10 mouse cellular contexts compared by ENCODE assay signal in the genomic region with DNA sequence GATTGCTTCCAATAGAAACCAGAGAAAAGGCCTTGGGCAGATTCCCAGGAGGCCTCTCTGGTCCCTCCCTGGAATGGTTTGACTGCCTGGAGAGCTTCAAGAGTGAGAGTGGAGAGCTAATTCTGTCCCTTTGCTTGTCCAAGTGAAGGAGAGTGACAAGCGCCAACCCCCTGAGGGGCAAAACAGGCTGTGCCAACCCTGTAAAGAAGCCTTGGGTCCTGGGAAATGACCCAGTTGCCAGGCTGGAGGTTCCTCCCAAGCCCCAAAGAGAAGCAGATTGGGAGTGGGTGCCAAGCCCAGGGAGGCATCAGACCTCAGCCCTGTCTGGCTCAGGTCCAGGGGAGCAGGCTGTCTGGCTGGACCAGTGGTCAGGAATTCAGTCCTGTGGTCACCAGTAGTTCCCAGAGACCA. TPM values are rescaled to one million over a fixed set of nuclear protein-coding genes. Genes with fewer than 3 reads are reported as not detected.
DNase-seq lines count a peak whose midpoint lies in the region; ATAC-seq and TF ChIP-seq lines count a peak whose summit lies in the region.
"Had no signal": no experiment of that assay in that cellular context is flagged by ENCODE, and none has a peak within 500 bp of the region (broad histone marks: within the 10 kb centered on the region; RNA-seq: fewer than 3 reads in every experiment).

No protein-coding gene starts in this region.

- 0 out of 2 replicates have a peak overlapping the region, but pooled peaks have one; percentile 10 for H3K27ac ChIP-seq in midbrain, embryonic 14.5 days (replicated peaks; ENCODE audit: low read depth, low read length)
- no peak overlapping the region for H3K27ac ChIP-seq in midbrain, embryonic 11.5 days (ENCODE audit: low read depth, low read length)
- H3K27ac ChIP-seq in heart, embryonic 10.5 days: peak overlapping the region; percentile 42; the same call in 1 of the 2 replicates
- peak overlapping the region; percentile 82 for H3K27ac ChIP-seq in kidney, postnatal 0 days
- peak overlapping the region; percentile 92 for H3K27ac ChIP-seq in lung, embryonic 15.5 days

- peak; percentile 61 for ATAC-seq in midbrain, embryonic 14.5 days (ENCODE audit: low FRiP score, low TSS enrichment)
- ATAC-seq in midbrain, embryonic 11.5 days (ENCODE audit: low FRiP score): no peak
- peak; percentile 26; the same call in 1 of the 2 replicates for ATAC-seq in common myeloid progenitor, adult 5-6 weeks (replicated peaks; ENCODE audit: low read depth, poor library complexity, severe bottlenecking)
- ATAC-seq in kidney, postnatal 0 days (replicated peaks; ENCODE audit: low FRiP score, low read depth): peak; percentile 59; the same call in 1 of the 2 replicates
- ATAC-seq in lung, embryonic 15.5 days (ENCODE audit: borderline replicate concordance, extremely low read depth, low FRiP score, low TSS enrichment): peak; percentile 35; the same call in 1 of the 2 replicates

- 92% methylated on average over 1 of the region's 1 CpGs for WGBS in midbrain, embryonic 14.5 days
- 91% methylated on average over 1 of the region's 1 CpGs for WGBS in midbrain, embryonic 11.5 days
- WGBS in heart, embryonic 10.5 days: 86% methylated on average over 1 of the region's 1 CpGs
- WGBS in kidney, postnatal 0 days: 53% methylated on average over 1 of the region's 1 CpGs
- 52% methylated on average over 1 of the region's 1 CpGs for WGBS in lung, embryonic 15.5 days

- H3K9ac ChIP-seq in midbrain, embryonic 14.5 days (replicated peaks; ENCODE audit: low read length): no peak overlapping the region
- H3K9ac ChIP-seq in midbrain, embryonic 11.5 days (ENCODE audit: low read length): no peak overlapping the region
- H3K9ac ChIP-seq in kidney, postnatal 0 days (ENCODE audit: low read depth, low read length): no peak overlapping the region
- no peak overlapping the region for H3K9ac ChIP-seq in lung, embryonic 15.5 days
- H3K9ac ChIP-seq: limb, embryonic 12.5 days had no signal

- no peaks in the 10 kb centered on the region for H3K27me3 ChIP-seq in midbrain, embryonic 14.5 days (ENCODE audit: control insufficient read depth, insufficient read depth, low read length)
- no peaks in the 10 kb centered on the region for H3K27me3 ChIP-seq in midbrain, embryonic 11.5 days (ENCODE audit: control insufficient read depth, insufficient read depth, low read length)
- peaks cover 22% of the 10 kb centered on the region; the same call in 1 of the 2 replicates for H3K27me3 ChIP-seq in heart, embryonic 10.5 days (ENCODE audit: insufficient read depth, poor library complexity, severe bottlenecking)
- no peaks in the 10 kb centered on the region for H3K27me3 ChIP-seq in kidney, postnatal 0 days (ENCODE audit: insufficient read depth, low read length)
- H3K27me3 ChIP-seq in lung, embryonic 15.5 days: no peaks in the 10 kb centered on the region
- H3K27me3 ChIP-seq: limb, embryonic 12.5 days had no signal

- H3K36me3 ChIP-seq in midbrain, embryonic 14.5 days (ENCODE audit: control insufficient read depth, insufficient read depth, low read length): no peaks in the 10 kb centered on the region
- H3K36me3 ChIP-seq in midbrain, embryonic 11.5 days (ENCODE audit: control insufficient read depth, insufficient read depth, low read length): no peaks in the 10 kb centered on the region
- no peaks in the 10 kb centered on the region for H3K36me3 ChIP-seq in heart, embryonic 10.5 days
- peaks cover 20% of the 10 kb centered on the region for H3K36me3 ChIP-seq in kidney, postnatal 0 days (ENCODE audit: insufficient read depth, low read length)
- peaks cover 8% of the 10 kb centered on the region; the same call in 1 of the 2 replicates for H3K36me3 ChIP-seq in lung, embryonic 15.5 days
- H3K36me3 ChIP-seq: G1E had no signal

- no peaks in the 10 kb centered on the region for H3K4me1 ChIP-seq in midbrain, embryonic 14.5 days (ENCODE audit: control insufficient read depth, insufficient read depth, low read length)
- no peaks in the 10 kb centered on the region for H3K4me1 ChIP-seq in midbrain, embryonic 11.5 days (ENCODE audit: control insufficient read depth, insufficient read depth, low read length)
- H3K4me1 ChIP-seq in heart, embryonic 10.5 days: peaks cover 24% of the 10 kb centered on the region
- H3K4me1 ChIP-seq in kidney, postnatal 0 days (replicated peaks; ENCODE audit: insufficient read depth, low read length): peaks cover 13% of the 10 kb centered on the region; the same call in 1 of the 2 replicates
- peaks cover 22% of the 10 kb centered on the region for H3K4me1 ChIP-seq in lung, embryonic 15.5 days

- peak; percentile 54 for DNase-seq in midbrain, embryonic 14.5 days
- DNase-seq in midbrain, embryonic 11.5 days (ENCODE audit: low spot score, missing footprints): no peak
- DNase-seq in heart, embryonic 10.5 days (ENCODE audit: low spot score): no peak
- peak; percentile 58 for DNase-seq in kidney, postnatal 0 days (ENCODE audit: low spot score)
- DNase-seq in skeletal muscle tissue, adult 2 months (ENCODE audit: low read depth, low spot score): peak; percentile 70
- DNase-seq in spleen, postnatal 14 days (ENCODE audit: low spot score in 2 of 2): no peak

- no peak for TF ChIP-seq CTCF in kidney, postnatal 0 days (IDR thresholded peaks at IDR 0.05; ENCODE audit: low read depth)

- H3K4me2 ChIP-seq in midbrain, embryonic 14.5 days (ENCODE audit: low read length): no peak overlapping the region
- no peak overlapping the region for H3K4me2 ChIP-seq in midbrain, embryonic 11.5 days
- no peak overlapping the region for H3K4me2 ChIP-seq in kidney, postnatal 0 days (ENCODE audit: low read length)
- H3K4me2 ChIP-seq in lung, embryonic 15.5 days: no peak overlapping the region

- H3K4me3 ChIP-seq in midbrain, embryonic 14.5 days (replicated peaks; ENCODE audit: low read depth, low read length): no peak overlapping the region
- no peak overlapping the region for H3K4me3 ChIP-seq in midbrain, embryonic 11.5 days (ENCODE audit: low read depth, low read length)
- no peak overlapping the region for H3K4me3 ChIP-seq in heart, embryonic 10.5 days
- H3K4me3 ChIP-seq in kidney, postnatal 0 days (replicated peaks; ENCODE audit: low read depth, low read length): no peak overlapping the region
- H3K4me3 ChIP-seq in lung, embryonic 15.5 days: no peak overlapping the region
- H3K4me3 ChIP-seq: limb, embryonic 12.5 days had no signal

- no peaks in the 10 kb centered on the region for H3K9me3 ChIP-seq in midbrain, embryonic 14.5 days (ENCODE audit: control insufficient read depth, low read length)
- no peaks in the 10 kb centered on the region for H3K9me3 ChIP-seq in midbrain, embryonic 11.5 days (ENCODE audit: control insufficient read depth, low read length)
- H3K9me3 ChIP-seq in heart, embryonic 10.5 days: no peaks in the 10 kb centered on the region
- H3K9me3 ChIP-seq in kidney, postnatal 0 days (replicated peaks; ENCODE audit: low read length): no peaks in the 10 kb centered on the region
- no peaks in the 10 kb centered on the region for H3K9me3 ChIP-seq in lung, embryonic 15.5 days
- H3K9me3 ChIP-seq: G1E had no signal

RNA-seq across cellular contexts. Expression of a gene that starts 37.2 kb away (rescaled TPM):
- 47.1 and 51.6 TPM in 2 replicates for polyA plus RNA-seq in midbrain, embryonic 14.5 days (2014; fragmentation: Nextera tagmentation; extraction: Ambion mirVana)
- polyA plus RNA-seq in midbrain, embryonic 11.5 days (2014; fragmentation: Nextera tagmentation; extraction: Ambion mirVana): 5.9 and 7.9 TPM in 2 replicates
- 37.1 and 46.3 TPM in 2 replicates for total RNA-seq in common myeloid progenitor, adult 5-6 weeks (2017)
- 7.0 and 21.2 TPM in 2 replicates for polyA plus RNA-seq in heart, embryonic 10.5 days (2016; fragmentation: Nextera tagmentation; extraction: Ambion mirVana)
- 199 and 233 TPM in 2 replicates for polyA plus RNA-seq in kidney, postnatal 0 days (2015; fragmentation: Nextera tagmentation; extraction: Ambion mirVana)
- polyA plus RNA-seq in lung, embryonic 15.5 days (2015; fragmentation: Nextera tagmentation; extraction: Ambion mirVana): 51.6 and 53.0 TPM in 2 replicates

Comparison
In these comparisons a context has a peak if more than half of its experiments do, and no peak if none do; other contexts are left out.
1. DNase-seq: peak in midbrain, embryonic 14.5 days (single experiment), kidney, postnatal 0 days (single experiment) and skeletal muscle tissue, adult 2 months (single experiment); none in midbrain, embryonic 11.5 days (single experiment), heart, embryonic 10.5 days (single experiment) and spleen, postnatal 14 days (0 of 2).